Mouse (Mus musculus): ENCODE results near the gene Car5a. TPM values are rescaled to one million over a fixed set of nuclear protein-coding genes. Genes with fewer than 3 reads are reported as not detected.

The Car5a gene
- polyA plus RNA-seq, 1 experiment from 2014 or later = 0.31 TPM

DNA sequence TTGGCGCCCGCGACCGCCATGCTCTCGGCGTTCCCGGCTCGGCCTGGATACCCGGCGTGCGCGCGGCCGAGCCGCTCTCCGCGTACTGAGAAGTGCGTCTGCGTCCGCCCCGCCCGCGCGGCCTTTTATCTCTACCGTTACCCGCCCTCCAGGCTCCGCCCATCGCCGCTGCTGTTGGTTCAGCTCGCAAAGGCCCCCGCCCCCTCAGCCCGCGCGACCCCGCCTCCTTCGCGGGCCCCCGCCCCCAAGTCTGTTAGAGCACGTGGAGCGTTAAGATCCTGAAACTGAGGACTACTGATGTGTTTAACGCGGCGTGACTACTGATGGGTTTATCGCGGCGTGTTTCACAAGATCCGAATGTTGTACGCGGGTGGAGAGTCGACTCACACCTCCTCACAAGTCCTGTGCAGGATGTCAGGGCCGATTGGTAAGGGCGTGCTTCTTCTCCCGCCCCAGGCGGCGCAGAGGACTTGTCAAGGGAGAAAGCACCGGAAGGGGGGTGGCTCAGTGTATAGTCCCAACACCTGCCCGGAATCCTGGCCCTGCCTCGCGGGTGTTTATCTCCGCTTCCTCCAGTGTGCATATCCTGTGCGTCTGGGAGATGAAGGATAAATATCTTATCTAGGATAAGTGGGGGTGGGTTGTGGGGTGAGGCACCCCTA is 37.0 kb downstream of the Car5a start, which contains the start of gene Slc7a5:
Gene Slc7a5, minus strand, starts transcription at position 108 of the 662 bp plus-strand sequence.
- H3K27me3 ChIP-seq = peaks cover 13% of the 10 kb centered on the region
- H3K4me1 ChIP-seq = peaks cover 39% of the 10 kb centered on the region
- peak within 1 kb of the TSS; percentile 84 for H3K4me2 ChIP-seq
- H3K27ac ChIP-seq = peak within 1 kb of the TSS; percentile 42; the same call in 1 of the 2 replicates
- ATAC-seq (ENCODE audit: low FRiP score) = peak; percentile 93
- under 1% methylated on average over 54 of the region's 61 CpGs for WGBS
- H3K9ac ChIP-seq = peak within 1 kb of the TSS; percentile 70
- no peaks in the 10 kb centered on the region for H3K36me3 ChIP-seq (replicated peaks)
- no peaks in the 10 kb centered on the region for H3K9me3 ChIP-seq
- peak within 1 kb of the TSS; percentile 73 for H3K4me3 ChIP-seq (replicated peaks)

- H3K27ac ChIP-seq = peak overlapping the region; percentile 42; the same call in 1 of the 2 replicates
- under 1% methylated on average over 64 of the region's 72 CpGs for WGBS
These were observed 37.9 kb downstream of the Car5a start for GRCm38 (mm10) chr8:121906542-121907512.

GRCm38 (mm10) chr8:121905864-121906263 is 38.8 kb downstream of the Car5a start:
- WGBS = 34% methylated on average over 5 of the region's 5 CpGs
- Histone ChIP-seq H3K27me3 (peaks cover 13% of the 10 kb centered on the region), H3K27ac (no peak overlapping the region), H3K9ac (peak overlapping the region; percentile 70), H3K36me3 (replicated peaks) (no peaks in the 10 kb centered on the region), H3K4me2 (peak overlapping the region; percentile 84), H3K9me3 (no peaks in the 10 kb centered on the region), H3K4me3 (replicated peaks) (peak overlapping the region; percentile 73), H3K4me1 (peaks cover 47% of the 10 kb centered on the region)
- ATAC-seq (ENCODE audit: low FRiP score) = no peak

More at GRCm38 (mm10) chr8:121906542-121907512, 37.9 kb downstream of the Car5a start:
- Histone ChIP-seq H3K9me3 (no peaks in the 10 kb centered on the region), H3K4me1 (peaks cover 42% of the 10 kb centered on the region), H3K27me3 (peaks cover 13% of the 10 kb centered on the region), H3K4me3 (replicated peaks) (peak overlapping the region; percentile 73), H3K4me2 (peak overlapping the region; percentile 84), H3K9ac (peak overlapping the region; percentile 70), H3K36me3 (replicated peaks) (no peaks in the 10 kb centered on the region)
- ATAC-seq (ENCODE audit: low FRiP score) = peak; percentile 59

GRCm38 (mm10) chr8:121905420-121905819 is 39.3 kb downstream of the Car5a start:
- H3K4me1 ChIP-seq = peaks cover 47% of the 10 kb centered on the region
- 64% methylated on average over 1 of the region's 1 CpGs for WGBS
- no peaks in the 10 kb centered on the region for H3K9me3 ChIP-seq
- no peak overlapping the region for H3K27ac ChIP-seq
- ATAC-seq (ENCODE audit: low FRiP score) = no peak
- no peak overlapping the region for H3K9ac ChIP-seq
- no peaks in the 10 kb centered on the region for H3K36me3 ChIP-seq (replicated peaks)
- peak overlapping the region; percentile 84 for H3K4me2 ChIP-seq
- peaks cover 13% of the 10 kb centered on the region for H3K27me3 ChIP-seq
- peak overlapping the region; percentile 73 for H3K4me3 ChIP-seq (replicated peaks)

DNA sequence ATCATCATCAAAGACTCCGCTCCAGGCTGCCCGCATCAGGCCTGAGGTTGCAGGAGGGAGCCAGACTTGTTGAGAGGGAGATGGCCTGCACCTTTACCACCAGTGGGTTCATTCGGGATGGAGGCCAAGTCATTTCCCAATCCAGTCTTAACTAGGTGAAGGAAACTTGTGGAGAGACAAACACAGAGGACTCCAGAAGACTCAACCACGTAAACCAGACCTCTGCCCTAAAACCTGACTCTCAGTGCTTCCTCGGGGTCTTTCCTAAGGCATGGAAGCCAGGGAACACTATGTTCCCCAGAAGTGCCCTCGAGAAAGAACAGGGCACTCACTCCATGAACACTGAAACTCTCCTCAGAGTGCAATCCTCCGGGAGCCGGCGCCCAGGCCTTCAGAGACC is 39.7 kb downstream of the Car5a start:
- no peak overlapping the region for H3K9ac ChIP-seq
- H3K4me3 ChIP-seq (replicated peaks) = peak overlapping the region; percentile 13; the same call in 1 of the 2 replicates
- peaks cover 47% of the 10 kb centered on the region for H3K4me1 ChIP-seq
- H3K9me3 ChIP-seq = no peaks in the 10 kb centered on the region
- ATAC-seq (ENCODE audit: low FRiP score) = no peak
- peaks cover 13% of the 10 kb centered on the region for H3K27me3 ChIP-seq
- WGBS = 82% methylated on average over 9 of the region's 9 CpGs
- H3K4me2 ChIP-seq = peak overlapping the region; percentile 84
- no peak overlapping the region for H3K27ac ChIP-seq
- H3K36me3 ChIP-seq (replicated peaks) = no peaks in the 10 kb centered on the region

GRCm38 (mm10) chr8:121903977-121904376 is 40.7 kb downstream of the Car5a start:
- H3K36me3 ChIP-seq (replicated peaks) = no peaks in the 10 kb centered on the region
- ATAC-seq (ENCODE audit: low FRiP score) = no peak
- no peak overlapping the region for H3K27ac ChIP-seq
- no peaks in the 10 kb centered on the region for H3K9me3 ChIP-seq
- peaks cover 51% of the 10 kb centered on the region for H3K4me1 ChIP-seq
- WGBS = 71% methylated on average over 6 of the region's 6 CpGs
- no peak overlapping the region for H3K4me2 ChIP-seq
- no peak overlapping the region for H3K9ac ChIP-seq
- H3K4me3 ChIP-seq (replicated peaks) = no peak overlapping the region
- peaks cover 9% of the 10 kb centered on the region for H3K27me3 ChIP-seq

GRCm38 (mm10) chr8:121901498-121902236 is 43.0 kb downstream of the Car5a start:
- Histone ChIP-seq H3K4me3 (replicated peaks) (no peak overlapping the region), H3K27ac (no peak overlapping the region), H3K36me3 (replicated peaks) (no peaks in the 10 kb centered on the region), H3K9me3 (no peaks in the 10 kb centered on the region), H3K4me1 (peaks cover 66% of the 10 kb centered on the region), H3K27me3 (no peaks in the 10 kb centered on the region), H3K4me2 (no peak overlapping the region), H3K9ac (no peak overlapping the region)
- ATAC-seq (ENCODE audit: low FRiP score) = no peak
- WGBS = 73% methylated on average over 8 of the region's 8 CpGs

DNA sequence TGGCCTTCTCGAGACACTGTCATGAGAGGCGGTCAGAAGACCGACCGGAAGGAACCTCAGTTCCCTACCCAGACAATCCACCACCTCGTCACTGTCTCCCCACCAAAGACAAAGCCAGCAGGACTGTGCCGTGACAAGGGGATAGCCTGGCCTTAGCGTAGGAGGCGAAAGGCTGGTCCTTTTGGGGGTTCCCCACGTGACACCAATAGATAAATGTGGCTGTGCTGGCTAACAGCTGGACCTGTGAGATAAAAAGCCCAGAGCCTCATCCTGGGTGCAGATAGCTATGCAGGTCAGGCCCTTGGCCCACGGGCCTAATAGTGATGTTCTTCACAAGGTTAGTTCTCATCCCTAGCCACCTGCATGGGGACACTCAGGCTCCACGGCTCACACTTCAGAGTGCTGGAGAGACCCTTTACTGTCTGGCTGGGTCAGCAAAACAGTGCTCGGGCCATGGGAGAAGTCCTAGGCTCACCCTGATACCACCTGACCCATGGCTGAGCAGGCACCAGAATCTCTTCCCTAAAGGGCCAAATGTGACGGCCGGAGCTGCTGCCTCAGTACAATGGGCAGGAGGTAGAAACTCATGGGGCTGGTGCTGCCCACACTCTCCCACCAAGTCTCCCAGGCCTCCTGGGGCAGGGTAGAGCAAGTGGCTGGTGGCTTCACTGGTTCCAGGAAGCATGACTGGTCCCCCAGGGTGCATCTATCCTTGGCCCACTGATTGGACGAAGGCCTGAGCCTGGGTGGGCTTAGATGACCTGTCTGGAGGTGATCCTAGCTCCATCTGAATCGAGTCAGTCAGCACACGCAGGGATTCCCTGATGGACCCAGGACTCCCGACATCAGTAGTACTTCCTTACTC is 45.3 kb downstream of the Car5a start:
- H3K4me1 ChIP-seq = peaks cover 51% of the 10 kb centered on the region
- no peaks in the 10 kb centered on the region for H3K27me3 ChIP-seq
- no peak overlapping the region for H3K9ac ChIP-seq
- peaks cover 8% of the 10 kb centered on the region for H3K36me3 ChIP-seq (replicated peaks)
- 59% methylated on average over 18 of the region's 18 CpGs for WGBS
- ATAC-seq (ENCODE audit: low FRiP score) = peak; percentile 12; the same call in 1 of the 2 replicates
- H3K27ac ChIP-seq = peak overlapping the region; percentile 92
- no peak overlapping the region for H3K4me2 ChIP-seq
- H3K4me3 ChIP-seq (replicated peaks) = no peak overlapping the region
- H3K9me3 ChIP-seq = no peaks in the 10 kb centered on the region

DNA sequence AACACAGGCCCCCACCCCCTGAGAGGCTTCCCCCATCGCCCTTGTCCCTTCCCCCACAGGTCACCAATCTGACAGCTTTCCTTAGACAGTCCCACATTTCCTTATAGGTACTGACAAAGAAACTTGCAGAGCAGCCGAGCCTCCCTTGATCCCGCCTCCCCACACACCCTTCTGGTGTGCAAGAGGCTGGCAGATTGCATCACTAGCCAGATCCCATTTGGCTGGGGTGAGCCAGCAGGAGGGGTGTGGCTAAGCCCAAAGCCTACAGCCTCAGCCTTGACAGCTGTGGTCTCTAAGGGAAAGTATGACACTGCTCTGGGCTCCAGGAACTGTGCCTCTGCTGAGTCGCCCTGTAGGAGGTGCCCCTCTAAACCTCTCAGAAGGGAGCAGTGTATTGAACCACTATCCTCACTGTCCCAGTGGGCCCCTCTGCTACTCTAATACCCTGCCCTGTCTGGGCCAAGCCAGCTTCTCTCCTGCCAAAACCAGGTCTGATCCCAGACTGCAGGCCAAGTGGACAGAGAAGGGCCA is 46.2 kb downstream of the Car5a start:
- peak overlapping the region; percentile 42; the same call in 1 of the 2 replicates for H3K9ac ChIP-seq
- peaks cover 15% of the 10 kb centered on the region for H3K36me3 ChIP-seq (replicated peaks)
- no peaks in the 10 kb centered on the region for H3K27me3 ChIP-seq
- H3K27ac ChIP-seq = peak overlapping the region; percentile 92
- peak overlapping the region; percentile 5; the same call in 1 of the 2 replicates for H3K4me3 ChIP-seq (replicated peaks)
- 3% methylated on average over 4 of the region's 4 CpGs for WGBS
- H3K4me2 ChIP-seq = peak overlapping the region; percentile 39
- peak; percentile 88 for ATAC-seq (ENCODE audit: low FRiP score)
- peaks cover 45% of the 10 kb centered on the region for H3K4me1 ChIP-seq
- H3K9me3 ChIP-seq = no peaks in the 10 kb centered on the region

GRCm38 (mm10) chr8:121897871-121898381 is 46.8 kb downstream of the Car5a start:
- Histone ChIP-seq H3K9me3 (no peaks in the 10 kb centered on the region), H3K36me3 (replicated peaks) (peaks cover 17% of the 10 kb centered on the region), H3K27ac (peak overlapping the region; percentile 92), H3K9ac (peak overlapping the region; percentile 42; the same call in 1 of the 2 replicates), H3K4me2 (peak overlapping the region; percentile 39), H3K4me3 (replicated peaks) (peak overlapping the region; percentile 5; the same call in 1 of the 2 replicates), H3K4me1 (peaks cover 45% of the 10 kb centered on the region), H3K27me3 (no peaks in the 10 kb centered on the region)
- peak; percentile 56 for ATAC-seq (ENCODE audit: low FRiP score)
- WGBS = 12% methylated on average over 7 of the region's 7 CpGs

Data from forebrain, embryonic 12.5 days (tissue).